Mouse (Mus musculus): Measurements from ENCODE around the gene Rapgef4. TPM values are rescaled to one million over a fixed set of nuclear protein-coding genes. Genes with fewer than 3 reads are reported as not detected.
A peak's percentile ranks its signal among the peaks of the same experiment; 100 is the strongest.

Rapgef4 gene
- total and polyA plus RNA-seq, 2 experiments from 2014 or later = 27.0 to 58.7 TPM

DNA sequence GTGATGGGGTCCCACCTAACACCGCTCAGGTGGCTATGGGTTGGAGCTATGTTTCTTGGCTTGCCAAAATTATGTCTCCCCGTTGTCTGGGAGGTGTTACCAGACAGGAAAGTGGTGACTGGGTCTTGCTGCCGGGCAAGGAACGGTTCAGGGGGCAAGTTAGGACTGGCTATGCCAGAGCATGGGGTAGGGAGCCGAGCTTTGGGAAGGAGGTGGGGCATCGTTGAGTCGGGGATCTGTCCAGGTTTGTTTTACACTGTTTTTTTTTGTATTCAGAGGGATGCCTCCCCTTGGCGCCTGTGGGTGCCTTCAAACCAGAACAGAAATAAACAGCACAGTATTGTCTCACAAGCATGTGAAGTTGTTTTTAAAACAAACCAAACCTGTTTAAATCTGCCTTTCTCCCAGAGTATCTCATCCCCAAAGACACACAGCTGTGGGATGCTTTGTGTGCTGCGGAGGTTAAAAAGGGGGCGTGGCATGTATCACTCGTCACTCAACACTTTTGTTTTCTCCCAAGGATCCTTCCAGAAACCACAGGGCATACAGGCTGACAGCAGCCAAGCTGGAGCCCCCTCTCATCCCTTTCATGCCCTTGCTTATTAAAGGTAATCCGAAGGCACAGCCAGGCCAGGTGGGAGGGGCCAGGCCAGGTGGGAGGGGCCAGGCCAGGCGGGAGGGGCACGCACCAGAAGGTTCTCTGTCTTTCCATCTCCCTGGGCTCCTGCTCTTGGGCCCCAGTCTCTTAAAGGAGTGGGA is 260.9 kb downstream of the Rapgef4 start:
- no peak overlapping the region for H3K9ac ChIP-seq
- no peaks in the 10 kb centered on the region for H3K27me3 ChIP-seq (ENCODE audit: insufficient read depth, low read length)
- WGBS = 48% methylated on average over 14 of the region's 14 CpGs
- no peak overlapping the region for H3K4me2 ChIP-seq (ENCODE audit: low read depth)
- no peak overlapping the region for H3K4me3 ChIP-seq (ENCODE audit: low read depth, low read length)
- no peaks in the 10 kb centered on the region for H3K36me3 ChIP-seq (ENCODE audit: insufficient read depth)
- TF ChIP-seq CTCF (IDR thresholded peaks at IDR 0.05; ENCODE audit: low read depth) = no peak
- no peak for ATAC-seq
- no peaks in the 10 kb centered on the region; the same call in 1 of the 2 replicates for H3K4me1 ChIP-seq (ENCODE audit: insufficient read depth)
- no peak for DNase-seq
- H3K27ac ChIP-seq (ENCODE audit: low read depth, low read length) = no peak overlapping the region
- H3K9me3 ChIP-seq (ENCODE audit: low read length) = no peaks in the 10 kb centered on the region

DNA sequence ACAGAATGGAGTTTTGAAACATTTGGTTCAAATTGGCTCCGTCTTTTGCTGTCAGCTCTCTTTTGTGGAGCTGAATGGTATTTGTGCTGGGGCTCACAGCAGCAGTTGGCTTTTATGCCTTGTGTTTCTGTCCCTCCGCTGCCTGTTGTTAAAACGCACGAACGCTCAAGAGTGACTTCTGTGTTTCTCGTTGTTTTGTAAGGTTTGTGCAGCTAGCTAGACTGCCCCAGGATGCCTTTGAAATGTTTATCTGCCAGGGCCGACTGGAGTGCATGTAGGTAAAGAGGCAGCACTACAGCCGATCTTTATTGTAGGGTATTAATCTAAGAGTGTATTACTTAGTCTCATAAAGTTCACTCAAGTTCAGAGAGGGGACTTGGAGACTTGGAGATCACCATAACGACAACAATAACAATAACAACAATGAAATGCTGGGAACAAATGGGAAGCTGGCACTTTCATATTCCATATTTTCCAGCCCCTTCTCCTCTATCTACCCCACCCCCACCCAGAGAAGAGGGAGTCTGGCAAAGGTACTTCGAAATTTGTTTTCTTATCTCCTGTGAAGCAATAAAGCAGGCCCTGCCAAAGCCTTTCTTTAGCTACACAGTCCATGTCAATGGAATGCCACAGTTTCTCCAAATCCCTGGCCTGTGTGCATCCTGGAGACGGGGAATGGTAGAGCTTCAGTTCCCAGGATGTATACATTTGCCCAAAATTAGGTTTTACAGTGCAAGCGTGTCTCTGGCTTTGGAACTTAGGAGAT is 262.1 kb downstream of the Rapgef4 start:
- ATAC-seq (no peak), DNase-seq (no peak)
- Histone ChIP-seq H3K4me3 (ENCODE audit: low read depth, low read length) (no peak overlapping the region), H3K4me2 (ENCODE audit: low read depth) (no peak overlapping the region), H3K9ac (no peak overlapping the region), H3K27ac (ENCODE audit: low read depth, low read length) (0 out of 2 replicates have a peak overlapping the region, but pooled peaks have one; percentile 21), H3K9me3 (ENCODE audit: low read length) (no peaks in the 10 kb centered on the region), H3K27me3 (ENCODE audit: insufficient read depth, low read length) (no peaks in the 10 kb centered on the region), H3K36me3 (ENCODE audit: insufficient read depth) (no peaks in the 10 kb centered on the region), H3K4me1 (ENCODE audit: insufficient read depth) (no peaks in the 10 kb centered on the region; the same call in 1 of the 2 replicates)
- 31% methylated on average over 12 of the region's 12 CpGs for WGBS
- TF ChIP-seq CTCF (IDR thresholded peaks at IDR 0.05; ENCODE audit: low read depth) = no peak

DNA sequence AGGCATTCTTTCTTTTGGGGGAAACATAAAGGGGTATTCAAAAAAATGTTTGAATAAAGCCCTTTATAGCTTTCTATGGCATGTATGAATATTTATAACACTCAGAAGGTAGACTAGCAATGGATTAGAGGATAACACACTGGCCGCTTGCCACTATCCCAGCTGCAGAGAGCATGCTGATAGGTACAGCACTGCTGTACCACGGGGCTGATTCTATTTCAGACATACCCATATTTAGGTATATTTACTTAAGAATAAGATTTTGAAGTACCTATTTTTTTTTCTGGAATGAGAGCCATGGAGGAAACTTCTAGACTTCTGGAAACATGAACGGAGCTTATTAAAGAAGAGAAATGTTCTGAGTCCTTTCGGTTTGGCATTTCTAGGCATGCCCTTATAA is 264.6 kb downstream of the Rapgef4 start:
- DNase-seq = no peak
- TF ChIP-seq CTCF (IDR thresholded peaks at IDR 0.05; ENCODE audit: low read depth) = no peak
- Histone ChIP-seq H3K27ac (ENCODE audit: low read depth, low read length) (no peak overlapping the region), H3K4me1 (ENCODE audit: insufficient read depth) (no peaks in the 10 kb centered on the region; the same call in 1 of the 2 replicates), H3K27me3 (ENCODE audit: insufficient read depth, low read length) (no peaks in the 10 kb centered on the region), H3K4me2 (ENCODE audit: low read depth) (no peak overlapping the region), H3K9ac (no peak overlapping the region), H3K4me3 (ENCODE audit: low read depth, low read length) (no peak overlapping the region), H3K9me3 (ENCODE audit: low read length) (no peaks in the 10 kb centered on the region), H3K36me3 (ENCODE audit: insufficient read depth) (no peaks in the 10 kb centered on the region)
- 75% methylated on average over 4 of the region's 4 CpGs for WGBS
- no peak for ATAC-seq

DNA sequence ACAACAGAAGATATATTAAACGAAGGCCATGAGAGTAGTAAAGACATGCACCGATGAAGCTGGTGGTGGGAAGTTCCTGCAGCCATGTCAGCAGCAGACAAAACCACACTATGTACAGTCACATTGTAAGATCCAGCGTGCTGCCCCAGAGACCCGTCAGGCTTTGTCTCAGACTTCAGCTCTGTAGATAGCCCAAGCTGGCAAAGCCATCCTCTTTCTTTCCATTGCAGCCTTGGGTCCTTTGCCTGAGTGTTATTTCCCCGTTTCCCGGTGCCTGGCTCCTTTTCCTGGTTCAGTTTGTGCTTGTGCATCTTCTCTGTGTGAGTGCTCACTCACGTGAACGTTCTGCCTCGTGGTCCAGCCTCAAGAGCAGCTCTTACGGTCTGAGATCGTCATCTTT is 265.3 kb downstream of the Rapgef4 start:
- H3K9ac ChIP-seq = no peak overlapping the region
- 85% methylated on average over 11 of the region's 11 CpGs for WGBS
- no peak for ATAC-seq
- no peak overlapping the region for H3K4me3 ChIP-seq (ENCODE audit: low read depth, low read length)
- no peak overlapping the region for H3K27ac ChIP-seq (ENCODE audit: low read depth, low read length)
- H3K9me3 ChIP-seq (ENCODE audit: low read length) = no peaks in the 10 kb centered on the region
- no peaks in the 10 kb centered on the region; the same call in 1 of the 2 replicates for H3K4me1 ChIP-seq (ENCODE audit: insufficient read depth)
- no peak overlapping the region for H3K4me2 ChIP-seq (ENCODE audit: low read depth)
- no peak for DNase-seq
- H3K36me3 ChIP-seq (ENCODE audit: insufficient read depth) = no peaks in the 10 kb centered on the region
- H3K27me3 ChIP-seq (ENCODE audit: insufficient read depth, low read length) = no peaks in the 10 kb centered on the region
- no peak for TF ChIP-seq CTCF (IDR thresholded peaks at IDR 0.05; ENCODE audit: low read depth)

DNA sequence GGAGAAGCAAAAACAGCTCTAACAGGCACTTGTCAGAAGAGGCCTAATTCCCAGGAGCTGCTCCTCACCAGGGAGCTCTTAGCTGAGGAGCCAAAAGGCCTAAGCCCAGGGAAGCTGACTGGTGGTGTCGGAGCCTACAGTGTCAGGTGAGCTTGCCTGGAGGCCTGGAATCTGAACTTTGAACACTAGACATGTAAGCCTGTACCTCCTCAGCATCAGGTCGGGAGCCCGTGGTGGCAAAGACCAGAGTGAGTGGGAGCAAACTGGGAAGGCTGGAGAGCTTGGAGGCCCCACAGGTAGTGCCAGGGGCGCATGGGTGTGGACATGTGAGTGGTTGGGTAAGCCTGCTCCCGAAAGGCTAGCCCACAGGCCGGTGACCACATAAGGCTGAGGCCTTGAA is 266.8 kb downstream of the Rapgef4 start:
- H3K27me3 ChIP-seq (ENCODE audit: insufficient read depth, low read length) = no peaks in the 10 kb centered on the region
- H3K27ac ChIP-seq (ENCODE audit: low read depth, low read length) = no peak overlapping the region
- H3K4me2 ChIP-seq (ENCODE audit: low read depth) = no peak overlapping the region
- 96% methylated on average over 6 of the region's 6 CpGs for WGBS
- no peak for TF ChIP-seq CTCF (IDR thresholded peaks at IDR 0.05; ENCODE audit: low read depth)
- no peak overlapping the region for H3K4me3 ChIP-seq (ENCODE audit: low read depth, low read length)
- DNase-seq (no peak), ATAC-seq (no peak)
- H3K9me3 ChIP-seq (ENCODE audit: low read length) = no peaks in the 10 kb centered on the region
- H3K9ac ChIP-seq = no peak overlapping the region
- no peaks in the 10 kb centered on the region for H3K4me1 ChIP-seq (ENCODE audit: insufficient read depth)
- H3K36me3 ChIP-seq (ENCODE audit: insufficient read depth) = no peaks in the 10 kb centered on the region

DNA sequence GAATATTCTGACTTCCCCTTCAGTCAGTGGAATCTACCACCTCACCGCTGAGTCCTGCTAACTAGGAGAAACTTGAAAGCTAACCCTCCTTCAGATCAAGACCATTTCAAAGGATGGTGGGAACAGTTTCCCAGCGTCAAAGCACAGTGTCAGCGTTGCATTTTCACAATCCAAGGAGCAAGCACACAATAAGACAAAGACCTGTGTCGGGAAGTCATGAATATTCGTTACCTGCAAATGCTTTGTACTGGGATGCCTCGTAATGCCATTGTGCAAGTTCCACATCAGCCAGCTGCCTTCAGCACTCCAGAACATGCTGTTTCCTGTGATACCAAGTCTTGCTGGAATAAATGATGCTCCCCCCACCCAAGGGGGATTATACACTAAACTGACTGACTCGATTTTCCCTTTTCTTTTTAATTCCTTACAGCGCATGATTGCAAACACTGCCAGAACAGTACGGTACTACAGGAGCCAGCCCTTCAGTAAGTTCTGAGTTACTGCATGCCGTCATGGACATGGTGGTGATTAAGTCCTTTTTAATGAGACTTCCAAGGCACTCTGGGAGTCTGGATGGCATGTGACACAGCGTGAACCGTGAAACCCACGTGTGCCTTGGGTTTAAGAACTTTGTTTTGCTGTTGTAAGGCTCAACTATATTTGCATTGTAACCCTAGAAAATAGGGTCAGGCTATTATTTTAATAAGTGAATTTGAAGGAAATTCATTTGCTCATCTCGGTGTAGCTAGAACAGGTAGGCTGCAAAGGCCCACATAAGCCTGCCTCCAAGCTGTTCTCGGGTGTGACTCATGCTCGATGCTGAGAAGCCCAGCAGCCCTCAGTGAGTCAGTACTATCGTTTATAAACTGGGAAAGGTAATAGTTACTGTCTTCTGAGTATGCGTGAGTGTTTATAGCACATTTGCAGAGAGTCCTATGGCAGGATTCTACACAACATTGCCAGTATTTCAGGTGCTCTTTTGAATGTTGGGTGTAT is 271.8 kb downstream of the Rapgef4 start:
- Histone ChIP-seq H3K36me3 (ENCODE audit: insufficient read depth) (no peaks in the 10 kb centered on the region), H3K9me3 (ENCODE audit: low read length) (no peaks in the 10 kb centered on the region), H3K4me3 (ENCODE audit: low read depth, low read length) (no peak overlapping the region), H3K27me3 (ENCODE audit: insufficient read depth, low read length) (no peaks in the 10 kb centered on the region), H3K4me1 (ENCODE audit: insufficient read depth) (peaks cover 7% of the 10 kb centered on the region; the same call in 1 of the 2 replicates), H3K9ac (no peak overlapping the region), H3K4me2 (ENCODE audit: low read depth) (no peak overlapping the region), H3K27ac (ENCODE audit: low read depth, low read length) (no peak overlapping the region)
- DNase-seq = no peak
- 44% methylated on average over 18 of the region's 18 CpGs for WGBS
- TF ChIP-seq CTCF (IDR thresholded peaks at IDR 0.05; ENCODE audit: low read depth) = no peak
- ATAC-seq = no peak
